Mouse (Mus musculus) CH12.LX (cell line): ENCODE measurements around the gene Nrm. TPM values are rescaled to one million over a fixed set of nuclear protein-coding genes. Genes with fewer than 3 reads are reported as not detected.

Source experiments
- DNase-seq: peaks from one replicate; pipeline ENCODE4 v3.0.0-alpha.2; 2013; ENCODE audit errors: extremely low read depth
- H3K27ac ChIP-seq: 2 replicates; pipeline ENCODE4 v1.5.1; 2012; ENCODE audit warnings: low read depth, mild to moderate bottlenecking, control low read depth, moderate library complexity; ENCODE audit not compliant: insufficient read depth
- H3K27me3 ChIP-seq: replicated peaks from 2 replicates; pipeline ENCODE3; 2012; ENCODE audit warnings: inconsistent platforms
- H3K36me3 ChIP-seq, 2 experiments: replicated peaks in 1 of 2; 2 replicates each; pipeline versions ENCODE3 to v1.6.1; 2012; ENCODE audit warnings: inconsistent platforms in 1 of 2, low read length in 1 of 2, mild to moderate bottlenecking in 1 of 2, mixed read lengths in 1 of 2, moderate library complexity in 1 of 2; ENCODE audit not compliant: control insufficient read depth in 1 of 2, insufficient read depth in 1 of 2
- H3K4me1 ChIP-seq, 2 experiments: 2 replicates each; pipeline ENCODE4 v1.6.1; 2012; ENCODE audit warnings: inconsistent platforms in 1 of 2, moderate library complexity in 1 of 2; ENCODE audit not compliant: insufficient read depth in 2 of 2, control insufficient read depth in 1 of 2
- H3K4me2 ChIP-seq: 2 replicates; pipeline ENCODE4 v1.6.1; 2012; ENCODE audit warnings: low read depth, mild to moderate bottlenecking, control low read depth; ENCODE audit not compliant: poor library complexity, insufficient read depth, severe bottlenecking
- H3K4me3 ChIP-seq, 3 experiments: fragments of 150-350 bp in 1 of 3; sonication (generic) in 1 of 3; replicated peaks in 1 of 3; 2 replicates each; pipeline versions ENCODE3 to v1.5.1; 2011 to 2012; ENCODE audit warnings: low read depth in 2 of 3, low read length in 2 of 3, mild to moderate bottlenecking in 2 of 3, moderate library complexity in 2 of 3, control low read depth in 1 of 3, improper control_type of control experiment in 1 of 3, inconsistent platforms in 1 of 3, mixed read lengths in 1 of 3; ENCODE audit not compliant: poor library complexity in 1 of 3
- H3K79me2 ChIP-seq: replicated peaks from 2 replicates; pipeline ENCODE4 v1.6.1; 2012; ENCODE audit warnings: mild to moderate bottlenecking, moderate library complexity; ENCODE audit not compliant: control insufficient read depth, poor library complexity, insufficient read depth, severe bottlenecking; ENCODE audit errors: extremely low read depth
- H3K9ac ChIP-seq: 2 replicates; pipeline ENCODE4 v1.6.1; 2012; ENCODE audit warnings: low read depth, mild to moderate bottlenecking, control low read depth, moderate library complexity; ENCODE audit not compliant: insufficient read depth
- H3K9me3 ChIP-seq: replicated peaks from 2 replicates; pipeline ENCODE3; 2012; ENCODE audit warnings: low read length, inconsistent platforms, mixed read lengths
- BHLHE40 ChIP-seq: IDR thresholded peaks from 2 replicates; pipeline ENCODE4 v1.6.1; 2011; ENCODE audit warnings: mild to moderate bottlenecking, low read depth, low read length, improper control_type of control experiment
- ELF1 ChIP-seq: IDR thresholded peaks from 2 replicates; pipeline ENCODE4 v1.6.1; 2014; ENCODE audit warnings: low read depth, mild to moderate bottlenecking, inconsistent platforms, low read length, improper control_type of control experiment
- EP300 ChIP-seq: IDR thresholded peaks from 2 replicates; pipeline ENCODE4 v1.6.1; 2011; ENCODE audit warnings: low read length, improper control_type of control experiment
- ETS1 ChIP-seq: conservative IDR thresholded peaks from 2 replicates; pipeline ENCODE4 v1.6.1; 2012; ENCODE audit warnings: low read depth, mild to moderate bottlenecking, inconsistent platforms, low read length, improper control_type of control experiment, moderate library complexity
- JUN ChIP-seq: IDR thresholded peaks from 2 replicates; pipeline ENCODE4 v1.6.1; 2011; ENCODE audit warnings: low read depth, mild to moderate bottlenecking, low read length, improper control_type of control experiment, moderate library complexity; ENCODE audit not compliant: insufficient read depth
- JUND ChIP-seq: conservative IDR thresholded peaks from 2 replicates; pipeline ENCODE4 v1.6.1; 2011; ENCODE audit warnings: low read depth, low read length, improper control_type of control experiment
- KAT2A ChIP-seq: IDR thresholded peaks from 2 replicates; pipeline ENCODE4 v1.6.1; 2012; ENCODE audit warnings: low read length, improper control_type of control experiment, inconsistent platforms; ENCODE audit not compliant: insufficient replicate concordance
- MAZ ChIP-seq: IDR thresholded peaks from 2 replicates; pipeline ENCODE4 v1.6.1; 2012; ENCODE audit warnings: low read depth, mild to moderate bottlenecking, inconsistent platforms, low read length, improper control_type of control experiment, moderate library complexity
- MXI1 ChIP-seq: IDR thresholded peaks from 2 replicates; pipeline ENCODE4 v1.6.1; 2011; ENCODE audit warnings: mild to moderate bottlenecking, low read depth, low read length, improper control_type of control experiment
- NELFE ChIP-seq: IDR thresholded peaks from 2 replicates; pipeline ENCODE4 v1.6.1; 2011; ENCODE audit warnings: low read depth, low read length, improper control_type of control experiment
- PAX5 ChIP-seq: IDR thresholded peaks from 2 replicates; pipeline ENCODE4 v1.6.1; 2012; ENCODE audit warnings: low read length, inconsistent platforms, mixed read lengths
- POLR2A ChIP-seq: IDR thresholded peaks from 2 replicates; pipeline ENCODE4 v1.6.1; 2011; ENCODE audit warnings: low read depth, mild to moderate bottlenecking, improper control_type of control experiment, low read length
- RCOR1 ChIP-seq: conservative IDR thresholded peaks from 2 replicates; pipeline ENCODE4 v1.6.1; 2012; ENCODE audit warnings: low read depth, mild to moderate bottlenecking, inconsistent platforms, low read length, improper control_type of control experiment
- TCF12 ChIP-seq: IDR thresholded peaks from 2 replicates; pipeline ENCODE4 v1.6.1; 2014; ENCODE audit warnings: low read depth, mild to moderate bottlenecking, inconsistent platforms, low read length, improper control_type of control experiment
- UBTF ChIP-seq: IDR thresholded peaks from 2 replicates; pipeline ENCODE4 v1.6.1; 2012; ENCODE audit warnings: low read depth, mild to moderate bottlenecking, inconsistent platforms, low read length, improper control_type of control experiment, moderate library complexity
- USF2 ChIP-seq: conservative IDR thresholded peaks from 2 replicates; pipeline ENCODE4 v1.6.1; 2011; ENCODE audit warnings: low read depth, low read length, improper control_type of control experiment
- ZKSCAN1 ChIP-seq: IDR thresholded peaks from 2 replicates; pipeline ENCODE4 v1.6.1; 2012; ENCODE audit warnings: low read depth, inconsistent platforms, low read length, improper control_type of control experiment, borderline replicate concordance
- ZNF384 ChIP-seq: IDR thresholded peaks from 2 replicates; pipeline ENCODE4 v1.6.1; 2012; ENCODE audit warnings: low read depth, low read length, improper control_type of control experiment, inconsistent platforms
- dilution Hi-C: fragments of 300-500 bp; cut with MboI; formaldehyde crosslinking; loops from 2 replicates; pipeline ENCODE4 v1.14.3; 2020; ENCODE audit warnings: low sequenced_read_pairs; ENCODE audit not compliant: extremely low pct_unique_long_range_greater_than_20kb, extremely low pct_ligation_motif_present
- in situ Hi-C: fragments of 300-500 bp; cut with MboI; formaldehyde crosslinking; loops from 3 replicates; pipeline ENCODE4 v1.14.3; 2019; ENCODE audit warnings: low sequenced_read_pairs, low pct_ligation_motif_present, low pct_unique_long_range_greater_than_20kb, mixed read lengths
- polyA plus RNA-seq: library from polyadenylated mRNA; unstranded; fragments of >175 nt; gene quantifications from 2 replicates; pipeline ENCODE4 v1.2.1, GENCODE M21; 2012; ENCODE audit warnings: low read depth; ENCODE audit not compliant: insufficient read length
- total RNA-seq, 2 experiments: library from RNA; depleted of rRNA; stranded (reverse); fragments of 300-350 nt in 1 of 2; fragments of >200 nt in 1 of 2; gene quantifications; 2 replicates each; pipeline ENCODE4 v1.2.3; 2012 to 2014

Nrm gene
- total and polyA plus RNA-seq, 3 experiments = 12.1 to 16.7 (median 15.4) TPM

GRCm38 (mm10) chr17:35859371-35859770 is 1.7 kb upstream of the Nrm start:
- Histone ChIP-seq H3K79me2 (no peaks in the 10 kb centered on the region), H3K4me1 (peaks cover 0 to 14% of the 10 kb centered on the region in 2 experiments; a peak in 2 of 4 replicates), H3K9me3 (no peaks in the 10 kb centered on the region), H3K4me3 (no peak overlapping the region), H3K4me2 (no peak overlapping the region), H3K36me3 (peaks cover 8 to 33% of the 10 kb centered on the region in 2 experiments), H3K27ac (no peak overlapping the region), H3K27me3 (no peaks in the 10 kb centered on the region), H3K9ac (no peak overlapping the region)
- dilution Hi-C loops = no loop called here
- TF ChIP-seq NELFE = no peak
- no peak for TF ChIP-seq RCOR1
- TF ChIP-seq ZKSCAN1 = no peak
- no peak for TF ChIP-seq ZNF384
- no peak for TF ChIP-seq MXI1
- no peak for TF ChIP-seq ETS1
- TF ChIP-seq ELF1 = no peak
- no peak for TF ChIP-seq KAT2A
- no peak for TF ChIP-seq MAZ
- no peak for TF ChIP-seq USF2
- TF ChIP-seq PAX5 = no peak
- TF ChIP-seq POLR2A = no peak
- no peak for TF ChIP-seq JUND
- TF ChIP-seq UBTF = no peak
- no peak for TF ChIP-seq BHLHE40
- TF ChIP-seq JUN = no peak
- no peak for TF ChIP-seq EP300
- DNase-seq = no peak
- in situ Hi-C loops = no loop called here

GRCm38 (mm10) chr17:35859835-35860234 is 1.3 kb upstream of the Nrm start:
- Histone ChIP-seq H3K9me3 (no peaks in the 10 kb centered on the region), H3K4me3 (no peak overlapping the region), H3K27me3 (no peaks in the 10 kb centered on the region), H3K9ac (no peak overlapping the region)
- TF ChIP-seq TCF12 = no peak
- TF ChIP-seq, all 38 proteins: peak for 0
- Histone ChIP-seq H3K4me1 (peaks cover 0 to 16% of the 10 kb centered on the region in 2 experiments; a peak in 2 of 4 replicates), H3K27ac (no peak overlapping the region), H3K36me3 (peaks cover 7 to 29% of the 10 kb centered on the region in 2 experiments), H3K4me2 (no peak overlapping the region), H3K79me2 (no peaks in the 10 kb centered on the region)
- in situ Hi-C loops = loop anchor here (10.0 kb wide), 1 partner anchor 125 kb away; no protein-coding TSS in a partner anchor
- no peak for DNase-seq
- dilution Hi-C loops = no loop called here
